Mouse (Mus musculus): Measurements from ENCODE around the gene Cd164l2.

- TF ChIP-seq EP300 (IDR thresholded peaks at IDR 0.05; ENCODE audit: low read depth) (no peak), CTCF (IDR thresholded peaks at IDR 0.05; ENCODE audit: low read depth) (no peak)
These were observed 32.7 kb upstream of the Cd164l2 start for GRCm38 (mm10) chr4:133179258-133179657.

Data from liver, embryonic 14.5 days (tissue).